Mouse (Mus musculus) right cerebral cortex, postnatal 14 days (tissue): Measurements from ENCODE around the gene Ccl5.
"Not testable (repeated sequence)": the region's sequence is repeated elsewhere in the genome, so short reads cannot be mapped to it uniquely, and the experiment has no call there.

Experiments
- DNase-seq: peaks from one replicate; pipeline ENCODE4 v3.0.0; 2022

Ccl5 gene

DNA sequence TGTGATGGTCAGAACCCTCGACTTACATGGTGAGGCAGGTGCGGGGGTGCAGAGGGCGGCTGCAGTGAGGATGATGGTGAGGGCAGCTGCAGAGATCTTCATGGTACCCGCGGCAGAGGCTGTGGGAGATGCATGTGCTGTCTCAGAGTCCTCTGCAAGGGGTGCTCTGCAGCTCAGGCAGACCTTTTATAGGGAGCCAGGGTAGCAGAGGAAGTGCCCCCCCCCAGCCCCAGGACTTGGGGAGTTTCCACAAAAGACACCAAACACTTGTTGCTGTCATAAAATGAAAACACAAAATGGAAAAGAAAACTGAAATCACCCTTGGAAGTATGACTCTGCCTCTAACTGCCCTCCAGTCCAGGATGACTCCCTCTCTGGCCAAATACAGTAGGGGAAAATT lies at the start of gene Ccl5:
Gene Ccl5, minus strand, starts transcription at position 159 of the 400 bp plus-strand sequence.
- DNase-seq: no peak

DNA sequence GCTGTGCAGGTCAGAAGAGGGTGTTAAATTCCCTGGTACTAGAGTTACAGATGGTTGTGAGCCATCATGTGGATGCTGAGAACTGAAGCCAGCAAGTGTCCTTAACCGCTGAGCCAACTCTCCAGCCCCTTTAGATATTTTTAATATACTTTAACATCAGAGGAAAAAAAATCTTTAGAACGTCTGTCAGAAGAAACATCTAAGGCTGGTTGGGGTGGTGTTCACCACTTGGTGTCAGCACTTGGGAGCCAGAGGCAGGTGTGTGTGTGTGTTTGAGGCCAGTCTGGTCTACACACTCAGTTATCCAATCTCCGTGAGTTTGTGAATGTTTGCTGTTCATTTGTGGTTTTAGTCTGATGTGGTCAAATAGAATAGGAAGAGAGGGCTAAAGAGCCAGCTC lies 48.7 kb upstream of the Ccl5 start:
- DNase-seq: no peak

GRCm38 (mm10) chr11:83578186-83578760 lies 48.0 kb upstream of the Ccl5 start, which contains the start of gene Ccl9:
TSS of gene Ccl9 (minus strand) at chr11:83578636.
- no peak for DNase-seq

GRCm38 (mm10) chr11:83576927-83577555 lies 46.7 kb upstream of the Ccl5 start:
- DNase-seq: no peak

DNA sequence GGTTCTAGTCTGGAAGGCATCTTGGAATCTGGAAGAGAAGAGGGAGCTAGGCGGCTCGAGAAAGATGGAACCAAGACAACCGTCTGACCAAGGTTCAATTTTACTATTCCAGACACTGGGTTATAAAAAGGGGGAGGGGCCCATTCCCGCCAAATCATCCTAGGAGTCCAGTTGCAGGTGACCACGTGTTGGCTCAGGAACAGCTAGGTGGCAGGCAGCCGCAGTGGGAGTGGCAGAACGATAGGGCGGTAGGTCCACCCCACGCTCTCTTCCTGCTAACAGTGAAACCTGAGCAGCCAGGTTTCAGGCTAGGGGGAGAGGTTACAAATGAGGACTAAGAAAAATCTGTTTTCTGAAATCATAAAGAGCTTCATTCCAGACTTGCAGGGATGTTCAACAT lies 42.5 kb upstream of the Ccl5 start:
- no peak for DNase-seq

- DNase-seq: no peak
These were observed 41.9 kb upstream of the Ccl5 start for GRCm38 (mm10) chr11:83572223-83572622.

GRCm38 (mm10) chr11:83570189-83570588 lies 39.9 kb upstream of the Ccl5 start:
- DNase-seq: no peak

- DNase-seq: no peak
These were observed 38.9 kb upstream of the Ccl5 start for GRCm38 (mm10) chr11:83569249-83569648.

GRCm38 (mm10) chr11:83568786-83569185 lies 38.5 kb upstream of the Ccl5 start:
- no peak for DNase-seq

DNA sequence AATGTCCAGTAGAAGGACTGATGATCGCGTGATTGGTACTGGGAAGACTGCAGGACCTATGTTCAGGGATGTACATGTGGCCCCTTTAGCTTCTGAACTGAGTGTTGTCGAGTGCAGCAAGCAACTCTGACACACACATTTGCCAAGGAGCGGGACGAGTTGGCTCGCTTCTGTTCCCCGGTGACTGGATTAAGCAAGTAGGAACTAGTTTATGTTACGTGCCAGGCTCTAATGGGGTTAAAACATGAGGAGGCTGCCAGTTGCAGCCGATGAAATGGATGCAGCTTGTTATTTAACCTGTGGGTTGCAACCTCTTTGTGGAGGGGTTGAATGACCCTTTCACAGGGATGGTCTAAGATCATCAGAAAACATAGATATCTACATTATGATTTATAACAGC lies 37.7 kb upstream of the Ccl5 start:
- DNase-seq: no peak

GRCm38 (mm10) chr11:83567311-83567710 lies 37.0 kb upstream of the Ccl5 start:
- DNase-seq: no peak

DNA sequence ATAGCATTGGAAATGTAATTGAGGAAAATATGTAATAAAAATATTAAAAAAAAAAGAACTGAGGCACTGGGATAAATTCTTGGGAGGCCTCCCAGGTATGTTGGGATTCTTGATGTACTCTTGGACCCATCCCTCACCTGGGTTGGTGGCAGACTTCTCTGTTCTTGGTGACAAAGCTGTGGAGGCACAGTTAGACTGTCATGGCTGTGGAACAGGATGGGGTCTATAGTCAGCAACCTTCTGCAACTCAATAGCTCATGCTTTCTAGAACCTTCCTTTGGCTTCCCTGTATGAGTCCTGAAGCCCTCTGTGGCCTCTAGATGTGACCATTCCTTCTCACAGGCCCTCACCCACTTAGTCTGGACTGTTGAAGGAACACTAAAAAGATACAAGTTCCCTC lies 36.3 kb upstream of the Ccl5 start:
- no peak for DNase-seq

DNA sequence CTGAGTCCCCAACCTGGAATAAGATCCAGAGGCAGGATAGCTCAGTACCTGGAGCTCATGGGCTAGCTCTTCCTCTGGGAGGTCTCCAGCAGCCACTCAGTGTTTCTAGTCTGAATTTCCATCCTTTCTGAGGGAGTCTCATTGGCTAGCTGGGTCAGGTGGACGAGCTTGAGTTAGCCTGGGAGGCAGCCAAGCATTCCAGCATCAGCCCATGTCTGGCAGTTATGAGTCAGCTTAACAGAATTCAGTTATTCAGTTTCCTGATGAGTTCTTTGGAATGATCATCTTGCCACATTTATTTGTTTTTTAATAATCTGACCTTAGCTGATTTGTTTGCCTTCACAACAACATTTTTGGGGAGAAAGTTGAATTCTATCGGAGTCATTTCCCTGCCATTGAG lies 33.4 kb upstream of the Ccl5 start:
- peak; percentile 23 for DNase-seq

DNA sequence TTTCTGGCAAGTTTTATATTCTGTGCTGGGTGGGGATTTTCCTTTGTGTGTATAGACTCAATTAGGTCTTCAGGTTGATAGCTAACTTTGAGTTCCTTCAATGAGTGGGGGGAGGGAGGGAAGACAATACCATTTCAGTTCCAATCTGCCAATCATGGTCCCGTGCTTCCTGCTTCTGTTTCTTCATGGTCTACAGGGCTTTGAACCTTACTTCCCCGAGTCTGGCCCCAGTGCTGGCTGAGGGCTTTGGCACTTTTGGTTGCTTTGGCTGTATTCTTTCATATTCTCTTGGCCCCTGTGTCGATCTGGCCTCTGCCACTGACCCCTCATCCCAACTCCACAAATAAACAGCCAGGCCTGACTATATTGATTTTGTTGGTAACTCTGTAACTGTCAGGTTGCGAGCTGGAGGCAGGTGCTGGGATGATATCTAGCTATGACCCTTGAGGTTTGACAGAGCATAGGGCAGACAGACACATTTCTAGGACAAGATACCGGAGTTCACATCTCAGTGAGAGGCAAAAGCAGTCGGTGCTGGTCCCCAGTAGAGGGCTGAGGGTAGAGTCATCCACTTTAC lies 32.1 kb upstream of the Ccl5 start:
- DNase-seq: no peak

DNA sequence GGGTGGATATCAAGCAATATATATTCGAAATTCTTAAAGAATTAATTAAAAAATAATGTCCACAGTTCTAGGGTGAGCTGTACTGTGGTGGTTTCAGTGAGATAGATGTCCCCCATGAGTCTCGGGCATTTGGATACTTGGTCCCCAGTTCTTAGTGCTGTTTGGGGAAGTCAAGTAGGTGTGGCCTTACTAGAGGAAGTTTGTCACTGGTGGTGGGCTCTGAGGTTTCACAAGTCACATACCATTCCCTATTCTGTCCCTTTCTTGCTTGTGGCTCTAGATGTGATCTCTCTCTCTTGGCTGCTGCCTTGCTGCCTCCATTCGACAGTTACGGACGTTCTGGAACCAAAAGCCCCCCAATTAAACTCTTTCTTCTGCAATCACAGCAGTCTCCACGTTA lies 30.1 kb upstream of the Ccl5 start:
- DNase-seq: no peak

- DNase-seq: no peak
These were observed 26.8 kb upstream of the Ccl5 start for GRCm38 (mm10) chr11:83557074-83557473.

GRCm38 (mm10) chr11:83556085-83556781 lies 25.9 kb upstream of the Ccl5 start:
- DNase-seq: peak; percentile 25

DNA sequence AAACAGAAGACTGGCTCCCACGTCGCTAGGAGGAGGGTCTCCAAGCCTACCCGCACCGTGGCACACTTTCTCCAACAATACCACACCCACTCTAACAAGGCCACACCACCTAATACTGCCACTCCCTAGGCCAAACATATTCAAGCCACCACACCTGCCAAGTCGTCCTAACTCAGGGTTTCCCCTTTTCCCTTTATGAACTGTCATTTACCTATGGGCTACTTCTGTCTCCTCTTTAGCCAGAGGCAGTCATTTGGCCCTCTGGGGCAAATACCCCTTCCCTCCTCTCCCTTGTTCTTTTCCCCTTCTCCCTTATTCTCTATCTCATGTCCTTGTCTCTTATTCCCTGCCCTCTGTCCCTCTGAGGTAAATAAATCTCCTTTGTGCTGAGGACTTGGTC lies 21.4 kb upstream of the Ccl5 start:
- DNase-seq: no peak

DNA sequence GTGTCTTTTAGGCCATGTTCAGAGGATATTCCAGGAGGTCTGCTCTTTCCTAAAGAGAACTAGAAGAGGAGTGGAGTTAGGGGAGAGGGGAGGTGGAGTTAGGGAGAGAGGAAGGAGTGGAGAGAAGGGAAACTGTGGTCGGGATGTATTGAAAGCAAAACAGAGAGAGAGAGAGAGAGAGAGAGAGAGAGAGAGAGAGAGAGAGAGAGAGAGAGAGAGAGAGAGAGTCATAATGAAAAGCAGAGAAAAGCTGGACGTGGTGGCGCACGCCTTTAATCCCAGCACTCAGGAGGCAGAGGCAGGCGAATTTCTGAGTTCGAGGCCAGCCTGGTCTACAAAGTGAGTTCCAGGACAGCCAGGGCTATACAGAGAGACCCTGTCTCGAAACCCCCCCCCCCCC lies 20.7 kb upstream of the Ccl5 start:
- DNase-seq: not testable (repeated sequence)

- DNase-seq: no peak
These were observed 19.9 kb upstream of the Ccl5 start for GRCm38 (mm10) chr11:83550186-83550632.

DNA sequence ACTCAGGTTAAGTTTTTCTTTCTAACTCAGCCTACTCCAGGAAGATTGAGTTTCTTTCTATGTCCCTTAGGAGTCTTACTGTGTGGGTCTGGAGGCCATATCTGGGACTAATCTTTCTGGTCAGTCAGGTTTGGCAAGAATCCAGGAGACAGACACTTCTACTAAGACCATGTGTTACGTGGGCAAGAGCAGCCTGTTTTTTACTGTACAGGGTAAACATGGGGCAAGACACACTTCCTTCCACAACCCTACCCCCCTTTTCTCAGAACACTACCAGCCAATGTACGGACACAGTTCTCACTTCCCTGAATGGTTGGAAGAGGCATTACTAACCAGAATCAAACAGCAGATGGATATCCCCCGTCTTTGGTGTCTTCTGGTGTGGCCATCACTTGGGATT lies 13.9 kb upstream of the Ccl5 start:
- no peak for DNase-seq

DNA sequence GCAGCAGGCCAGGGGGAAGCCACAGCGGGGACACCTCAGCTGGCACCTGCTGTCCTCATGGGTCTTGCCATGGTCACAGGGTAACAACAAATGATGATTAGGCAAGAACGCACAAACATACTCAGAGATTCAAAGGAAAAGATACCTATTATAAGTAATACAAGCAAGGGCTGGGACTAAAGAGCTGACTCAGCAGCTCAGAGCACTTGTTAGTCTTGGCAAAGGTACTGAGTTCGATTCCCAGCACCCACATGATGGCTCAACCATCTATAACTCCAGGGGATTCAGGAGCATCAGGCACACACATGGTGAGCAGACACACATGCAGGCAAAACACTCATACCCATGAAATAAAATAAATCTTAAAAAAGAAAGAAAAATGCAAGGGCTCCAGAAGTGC lies 11.1 kb upstream of the Ccl5 start:
- no peak for DNase-seq

GRCm38 (mm10) chr11:83540931-83541330 lies 10.6 kb upstream of the Ccl5 start:
- DNase-seq: no peak

- DNase-seq: no peak
These were observed 8.5 kb upstream of the Ccl5 start for GRCm38 (mm10) chr11:83538705-83539314.
